Comparison of ENCODE assay signal across 8 mouse cellular contexts in the genomic region with DNA sequence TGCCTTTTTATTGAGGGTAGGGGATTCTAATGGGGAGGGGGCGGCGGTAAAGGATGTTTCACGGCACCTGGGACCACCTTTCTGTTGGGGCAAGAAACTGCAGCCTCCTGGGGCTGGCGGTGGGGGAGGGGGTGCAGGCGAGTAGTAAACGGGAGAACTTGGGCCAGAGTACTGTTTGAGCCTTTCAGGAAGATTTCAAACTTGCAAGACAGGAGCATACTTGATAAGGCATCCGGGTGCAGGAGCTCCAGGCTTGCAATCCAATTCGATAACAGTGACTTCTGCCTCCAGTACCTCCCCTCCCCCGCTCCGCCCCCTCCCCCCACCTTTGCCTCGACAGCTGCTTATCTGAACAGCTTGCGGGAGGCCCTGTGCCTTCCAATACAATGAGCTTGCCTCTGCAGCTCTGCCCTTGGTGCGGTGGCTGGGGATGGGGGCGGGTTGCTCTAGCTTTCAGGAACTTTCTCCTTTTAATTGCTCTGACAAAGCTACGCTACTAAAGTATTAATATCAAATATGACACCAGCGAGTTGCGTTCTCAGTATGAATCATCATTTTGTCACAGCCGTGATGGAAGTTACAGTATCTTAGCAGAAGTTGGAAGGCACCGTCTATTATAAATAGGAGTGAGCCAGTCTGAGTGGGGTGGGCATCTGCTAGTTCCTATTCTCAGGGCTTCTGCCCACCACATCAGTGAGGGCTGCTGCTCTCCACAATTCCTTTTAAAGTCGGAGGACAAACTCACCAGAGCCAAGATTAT. TPM values are rescaled to one million over a fixed set of nuclear protein-coding genes. Genes with fewer than 3 reads are reported as not detected.
A peak's percentile ranks its signal among the peaks of the same experiment; 100 is the strongest.
DNase-seq lines count a peak whose midpoint lies in the region; ATAC-seq and TF ChIP-seq lines count a peak whose summit lies in the region.

No protein-coding gene starts in this region.

- H3K79me2 ChIP-seq in C2C12 (ENCODE audit: control insufficient read depth, insufficient read depth): peaks cover 31% of the 10 kb centered on the region

- peak overlapping the region; percentile 99 for H3K4me3 ChIP-seq in C2C12 (ENCODE audit: insufficient read depth, poor library complexity, severe bottlenecking)
- peak overlapping the region; percentile 62 for H3K4me3 ChIP-seq in forebrain, embryonic 10.5 days
- H3K4me3 ChIP-seq in hindbrain, embryonic 11.5 days (ENCODE audit: low read depth, low read length): peak overlapping the region; percentile 70
- H3K4me3 ChIP-seq in lung, postnatal 0 days (ENCODE audit: low read depth, low read length): peak overlapping the region; percentile 83

- H3K79me3 ChIP-seq in C2C12 (ENCODE audit: low read depth): peaks cover 20% of the 10 kb centered on the region

- H3K9me3 ChIP-seq in forebrain, embryonic 10.5 days: no peaks in the 10 kb centered on the region
- H3K9me3 ChIP-seq in hindbrain, embryonic 11.5 days (ENCODE audit: control insufficient read depth, low read length): no peaks in the 10 kb centered on the region
- no peaks in the 10 kb centered on the region for H3K9me3 ChIP-seq in lung, postnatal 0 days (ENCODE audit: low read length)

- peak; percentile 16 for DNase-seq in T-cell, adult 2 months (ENCODE audit: low spot score)
- peak; percentile 73 for DNase-seq in forebrain, embryonic 10.5 days (ENCODE audit: extremely low spot score, low spot score)
- DNase-seq in hindbrain, embryonic 11.5 days (ENCODE audit: low spot score): peak; percentile 67
- peak; percentile 61 to 76 for DNase-seq in layer of hippocampus, postnatal 14 days (ENCODE audit: low spot score in 2 of 2)
- peak; percentile 66 for DNase-seq in lung, postnatal 0 days (ENCODE audit: low spot score)
- DNase-seq in right cerebral cortex, adult 18-20 months: peak; percentile 80

- peaks cover 93% of the 10 kb centered on the region for H3K4me1 ChIP-seq in forebrain, embryonic 10.5 days
- H3K4me1 ChIP-seq in hindbrain, embryonic 11.5 days (replicated peaks; ENCODE audit: control insufficient read depth, insufficient read depth, low read length): peaks cover 13% of the 10 kb centered on the region
- peaks cover 10% of the 10 kb centered on the region; the same call in 1 of the 2 replicates for H3K4me1 ChIP-seq in lung, postnatal 0 days (ENCODE audit: insufficient read depth, low read depth, low read length)

- H3ac ChIP-seq in C2C12 (ENCODE audit: control insufficient read depth, insufficient read length, low read depth): peak overlapping the region; percentile 63

- peak; percentile 48 for ATAC-seq in hindbrain, embryonic 11.5 days (ENCODE audit: low FRiP score)
- no peak for ATAC-seq in lung, postnatal 0 days
- ATAC-seq in activated CD4-positive, CD25-positive, alpha-beta regulatory T cell, adult 4 months: no peak

- WGBS in forebrain, embryonic 10.5 days: 1% methylated on average over 20 of the region's 20 CpGs
- WGBS in hindbrain, embryonic 11.5 days: under 1% methylated on average over 20 of the region's 20 CpGs
- WGBS in lung, postnatal 0 days: 1% methylated on average over 20 of the region's 20 CpGs

- peak overlapping the region; percentile 85 for H3K4me2 ChIP-seq in hindbrain, embryonic 11.5 days (replicated peaks; ENCODE audit: low read depth, low read length)
- peak overlapping the region; percentile 77 for H3K4me2 ChIP-seq in lung, postnatal 0 days (replicated peaks; ENCODE audit: low read depth, low read length)

- no peak for TF ChIP-seq EP300 in lung, postnatal 0 days (IDR thresholded peaks at IDR 0.05)

- TF ChIP-seq CTCF in C2C12 (IDR thresholded peaks at IDR 0.05; ENCODE audit: control insufficient read depth, insufficient read depth, insufficient read length): no peak
- TF ChIP-seq CTCF in lung, postnatal 0 days (IDR thresholded peaks at IDR 0.05): no peak

- H3K27ac ChIP-seq in forebrain, embryonic 10.5 days: peak overlapping the region; percentile 89
- peak overlapping the region; percentile 88 for H3K27ac ChIP-seq in hindbrain, embryonic 11.5 days (ENCODE audit: low read depth, low read length)
- H3K27ac ChIP-seq in lung, postnatal 0 days (ENCODE audit: low read length): peak overlapping the region; percentile 91

- no peaks in the 10 kb centered on the region for H3K27me3 ChIP-seq in C2C12 (ENCODE audit: control insufficient read depth, insufficient read depth, insufficient read length)
- H3K27me3 ChIP-seq in forebrain, embryonic 10.5 days (ENCODE audit: poor library complexity, severe bottlenecking): peaks cover 88% of the 10 kb centered on the region
- peaks cover 33% of the 10 kb centered on the region for H3K27me3 ChIP-seq in hindbrain, embryonic 11.5 days (ENCODE audit: control insufficient read depth, insufficient read depth, low read length)
- no peaks in the 10 kb centered on the region for H3K27me3 ChIP-seq in lung, postnatal 0 days (replicated peaks; ENCODE audit: insufficient read depth, low read length)

- peaks cover 15% of the 10 kb centered on the region for H3K36me3 ChIP-seq in C2C12 (ENCODE audit: control insufficient read depth, insufficient read depth)
- peaks cover 5% of the 10 kb centered on the region; the same call in 1 of the 2 replicates for H3K36me3 ChIP-seq in forebrain, embryonic 10.5 days (replicated peaks)
- no peaks in the 10 kb centered on the region for H3K36me3 ChIP-seq in hindbrain, embryonic 11.5 days (ENCODE audit: control insufficient read depth, insufficient read depth, low read length)
- no peaks in the 10 kb centered on the region for H3K36me3 ChIP-seq in lung, postnatal 0 days (ENCODE audit: insufficient read depth, low read length)

- H3K9ac ChIP-seq in hindbrain, embryonic 11.5 days (ENCODE audit: low read depth, low read length): peak overlapping the region; percentile 77
- H3K9ac ChIP-seq in lung, postnatal 0 days (replicated peaks; ENCODE audit: low read depth): peak overlapping the region; percentile 84

TF ChIP-seq in C2C12, 6 proteins besides CTCF, POLR2A, EP300 and RAD21:
- no peak for TF ChIP-seq CEBPB (IDR thresholded peaks at IDR 0.05; ENCODE audit: low read depth)
- TF ChIP-seq MYOG (IDR thresholded peaks at IDR 0.05; ENCODE audit: control insufficient read depth, extremely low read depth, insufficient read length): no peak
- peak; percentile 44 for TF ChIP-seq MYOD1 (IDR thresholded peaks at IDR 0.05; ENCODE audit: control insufficient read depth, insufficient read length, low read depth)

RNA-seq across cellular contexts. Expression of gene Gadd45g, which starts 2.2 kb away (rescaled TPM):
- polyA plus RNA-seq in C2C12 (2012; fragmentation: generic; extraction: Trizol): 180 TPM
- polyA plus RNA-seq in forebrain, embryonic 10.5 days (2016; fragmentation: Nextera tagmentation; extraction: Ambion mirVana): 102 and 107 TPM in 2 replicates
- 174 and 179 TPM in 2 replicates for polyA plus RNA-seq in hindbrain, embryonic 11.5 days (2014; fragmentation: Nextera tagmentation; extraction: Ambion mirVana)
- total RNA-seq in layer of hippocampus, postnatal 14 days (2021): 10 to 100 TPM; 24.0 to 27.8 TPM
- polyA plus RNA-seq in lung, postnatal 0 days (2015; fragmentation: Nextera tagmentation; extraction: Ambion mirVana): 54.7 and 83.4 TPM in 2 replicates
- polyA plus RNA-seq in activated CD4-positive, CD25-positive, alpha-beta regulatory T cell, adult 4 months (2017; shearing (Covaris generic)): 10 to 100 TPM; 19.4 to 27.4 TPM

RNA-seq across cellular contexts. Expression of gene Sema4d, which starts 55.1 kb away (rescaled TPM):
- polyA plus RNA-seq in C2C12 (2012; fragmentation: generic; extraction: Trizol): 0.20 TPM
- polyA plus RNA-seq in forebrain, embryonic 10.5 days (2016; fragmentation: Nextera tagmentation; extraction: Ambion mirVana): 8.0 and 8.4 TPM in 2 replicates
- 3.9 and 5.2 TPM in 2 replicates for polyA plus RNA-seq in hindbrain, embryonic 11.5 days (2014; fragmentation: Nextera tagmentation; extraction: Ambion mirVana)
- total RNA-seq in layer of hippocampus, postnatal 14 days (2021): 100 to 1,000 TPM; 154 to 165 TPM
- 4.9 and 5.7 TPM in 2 replicates for polyA plus RNA-seq in lung, postnatal 0 days (2015; fragmentation: Nextera tagmentation; extraction: Ambion mirVana)
- polyA plus RNA-seq in activated CD4-positive, CD25-positive, alpha-beta regulatory T cell, adult 4 months (2017; shearing (Covaris generic)): 100 to 1,000 TPM; 127 to 150 TPM

Comparison
In these comparisons a context has a peak if more than half of its experiments do, and no peak if none do; other contexts are left out.
1. DNase-seq: peak in every context shown above with its lines; median percentile 80 in right cerebral cortex, adult 18-20 months; 73 in forebrain, embryonic 10.5 days; 68 in layer of hippocampus, postnatal 14 days; 67 in hindbrain, embryonic 11.5 days; 66 in lung, postnatal 0 days; 16 in T-cell, adult 2 months.
2. RNA of gene Sema4d, which starts 55.1 kb away (polyA plus RNA-seq): 127 to 150 TPM in activated CD4-positive, CD25-positive, alpha-beta regulatory T cell, adult 4 months; 8.0 to 8.4 TPM in forebrain, embryonic 10.5 days, 4.9 to 5.7 TPM in lung, postnatal 0 days, 3.9 to 5.2 TPM in hindbrain, embryonic 11.5 days and 0.20 TPM in C2C12 (single experiment); every median in the first group is over 10 times any median in the second.
3. Peak in every context shown above with its lines, with median percentiles within 50 percentile points of each other: H3K4me3 ChIP-seq and H3K27ac ChIP-seq.